Mouse (Mus musculus) liver, adult 10 weeks (tissue): ENCODE data around the gene Exoc6b. TPM values are rescaled to one million over a fixed set of nuclear protein-coding genes. Genes with fewer than 3 reads are reported as not detected.

Experiments
- polyA plus RNA-seq: library from polyadenylated mRNA; stranded (reverse); fragments of 350-450 nt; fragmentation: Illumina TruSeq; extraction: RNeasy Lipid Tissue Mini Kit (QIAGEN cat#74804); gene quantifications from one replicate; pipeline ENCODE4 v1.2.3, GENCODE M21; 2014; ENCODE audit warnings: low read depth, low replicate concordance

Gene Exoc6b
- 4.7 TPM for polyA plus RNA-seq

GRCm38 (mm10) chr6:85069023-85069985 lies at the start of gene Exoc6b:
TSS of gene Exoc6b (minus strand) at chr6:85069513.

GRCm38 (mm10) chr6:84593693-84594092 lies 475.6 kb downstream of the Exoc6b start, which contains the start of gene Cyp26b1:
TSS of gene Cyp26b1 (minus strand) at chr6:84593908.

Other genes with a start within 250 kb of the Exoc6b start
- gene Spr, start 68.3 kb upstream of the Exoc6b start, polyA plus RNA-seq = 4.1 TPM
- not detected for gene Emx1, start 117.9 kb upstream of the Exoc6b start, polyA plus RNA-seq